Mouse (Mus musculus): ENCODE data around the gene Scyl2. TPM values are rescaled to one million over a fixed set of nuclear protein-coding genes. Genes with fewer than 3 reads are reported as not detected.

Scyl2 gene
- polyA plus RNA-seq (2012; ENCODE audit: insufficient read depth, low replicate concordance): 6.3 and 10.0 TPM in 2 replicates

- Histone ChIP-seq H3K4me1 (peaks cover 86% of the 10 kb centered on the region), H3K4me3 (replicated peaks) (peak within 1 kb of the TSS; percentile 99)
- 0 out of 2 replicates have a peak, but pooled peaks have one; percentile 17 for TF ChIP-seq FLI1 (IDR thresholded peaks at IDR 0.05; ENCODE audit: low read length)
- no peak for TF ChIP-seq GATA1 (IDR thresholded peaks at IDR 0.05; ENCODE audit: borderline replicate concordance, low read length)
Observed at GRCm38 (mm10) chr10:89686139-89686808, at the start of gene Scyl2. Scyl2 (minus strand) TSS chr10:89686285.

GRCm38 (mm10) chr10:89732001-89732794, 46.1 kb upstream of the Scyl2 start, which contains the start of gene Actr6:
Actr6 (minus strand) TSS chr10:89732295.
- TF ChIP-seq FLI1 (IDR thresholded peaks at IDR 0.05; ENCODE audit: low read length) (peak; percentile 87), GATA1 (IDR thresholded peaks at IDR 0.05; ENCODE audit: borderline replicate concordance, low read length) (no peak)
- H3K36me3 ChIP-seq (replicated peaks; ENCODE audit: low read length): peaks cover 24% of the 10 kb centered on the region
- H3K4me3 ChIP-seq (replicated peaks): peak within 1 kb of the TSS; percentile 93
- H3K27me3 ChIP-seq (replicated peaks): no peaks in the 10 kb centered on the region
- H3K9me3 ChIP-seq: no peaks in the 10 kb centered on the region
- peaks cover 38% of the 10 kb centered on the region for H3K4me1 ChIP-seq

More at GRCm38 (mm10) chr10:89686139-89686808, at the start of gene Scyl2:
- 0 out of 2 replicates have a peak, but pooled peaks cover 3% of the 10 kb centered on the region for H3K9me3 ChIP-seq
- peaks cover 25% of the 10 kb centered on the region for H3K36me3 ChIP-seq (replicated peaks; ENCODE audit: low read length)
- no peaks in the 10 kb centered on the region for H3K27me3 ChIP-seq (replicated peaks)

GRCm38 (mm10) chr10:89731341-89731740, 45.3 kb upstream of the Scyl2 start:
- H3K4me3 ChIP-seq (replicated peaks): peak overlapping the region; percentile 93
- no peaks in the 10 kb centered on the region for H3K9me3 ChIP-seq
- H3K27me3 ChIP-seq (replicated peaks): no peaks in the 10 kb centered on the region
- H3K36me3 ChIP-seq (replicated peaks; ENCODE audit: low read length): peaks cover 32% of the 10 kb centered on the region
- TF ChIP-seq FLI1 (IDR thresholded peaks at IDR 0.05; ENCODE audit: low read length) (no peak), GATA1 (IDR thresholded peaks at IDR 0.05; ENCODE audit: borderline replicate concordance, low read length) (no peak)
- H3K4me1 ChIP-seq: peaks cover 30% of the 10 kb centered on the region

GRCm38 (mm10) chr10:89730386-89730785, 44.3 kb upstream of the Scyl2 start:
- Histone ChIP-seq H3K4me1 (peaks cover 28% of the 10 kb centered on the region), H3K36me3 (replicated peaks; ENCODE audit: low read length) (peaks cover 42% of the 10 kb centered on the region), H3K9me3 (no peaks in the 10 kb centered on the region), H3K4me3 (replicated peaks) (peak overlapping the region; percentile 71), H3K27me3 (replicated peaks) (no peaks in the 10 kb centered on the region)
- no peak for TF ChIP-seq FLI1 (IDR thresholded peaks at IDR 0.05; ENCODE audit: low read length)

GRCm38 (mm10) chr10:89722247-89723195, 36.4 kb upstream of the Scyl2 start:
- H3K27me3 ChIP-seq (replicated peaks): no peaks in the 10 kb centered on the region
- TF ChIP-seq FLI1 (IDR thresholded peaks at IDR 0.05; ENCODE audit: low read length) (no peak), GATA1 (IDR thresholded peaks at IDR 0.05; ENCODE audit: borderline replicate concordance, low read length) (no peak)
- H3K36me3 ChIP-seq (replicated peaks; ENCODE audit: low read length): peaks cover 84% of the 10 kb centered on the region
- H3K4me1 ChIP-seq: peaks cover 4% of the 10 kb centered on the region; the same call in 1 of the 2 replicates
- H3K9me3 ChIP-seq: peaks cover 7% of the 10 kb centered on the region
- no peak overlapping the region for H3K4me3 ChIP-seq (replicated peaks)

GRCm38 (mm10) chr10:89720796-89721195, 34.7 kb upstream of the Scyl2 start:
- peaks cover 4% of the 10 kb centered on the region; the same call in 1 of the 2 replicates for H3K4me1 ChIP-seq
- H3K9me3 ChIP-seq: peaks cover 7% of the 10 kb centered on the region
- peaks cover 83% of the 10 kb centered on the region for H3K36me3 ChIP-seq (replicated peaks; ENCODE audit: low read length)
- no peaks in the 10 kb centered on the region for H3K27me3 ChIP-seq (replicated peaks)
- no peak overlapping the region for H3K4me3 ChIP-seq (replicated peaks)
- TF ChIP-seq FLI1 (IDR thresholded peaks at IDR 0.05; ENCODE audit: low read length) (no peak), GATA1 (IDR thresholded peaks at IDR 0.05; ENCODE audit: borderline replicate concordance, low read length) (no peak)

GRCm38 (mm10) chr10:89720252-89720651, 34.2 kb upstream of the Scyl2 start:
- Histone ChIP-seq H3K4me3 (replicated peaks) (no peak overlapping the region), H3K9me3 (peaks cover 7% of the 10 kb centered on the region), H3K4me1 (peaks cover 4% of the 10 kb centered on the region; the same call in 1 of the 2 replicates), H3K27me3 (replicated peaks) (no peaks in the 10 kb centered on the region), H3K36me3 (replicated peaks; ENCODE audit: low read length) (peaks cover 84% of the 10 kb centered on the region)
- TF ChIP-seq FLI1 (IDR thresholded peaks at IDR 0.05; ENCODE audit: low read length) (no peak), GATA1 (IDR thresholded peaks at IDR 0.05; ENCODE audit: borderline replicate concordance, low read length) (no peak)

- peaks cover 80% of the 10 kb centered on the region for H3K36me3 ChIP-seq (replicated peaks; ENCODE audit: low read length)
- no peak overlapping the region for H3K4me3 ChIP-seq (replicated peaks)
- 0 out of 2 replicates have a peak, but pooled peaks cover 3% of the 10 kb centered on the region for H3K4me1 ChIP-seq
- H3K27me3 ChIP-seq (replicated peaks): no peaks in the 10 kb centered on the region
- TF ChIP-seq FLI1 (IDR thresholded peaks at IDR 0.05; ENCODE audit: low read length) (no peak), GATA1 (IDR thresholded peaks at IDR 0.05; ENCODE audit: borderline replicate concordance, low read length) (no peak)
- peaks cover 6% of the 10 kb centered on the region; the same call in 1 of the 2 replicates for H3K9me3 ChIP-seq
Observed at GRCm38 (mm10) chr10:89714910-89715309, 28.8 kb upstream of the Scyl2 start.

- Histone ChIP-seq H3K36me3 (replicated peaks; ENCODE audit: low read length) (peaks cover 32% of the 10 kb centered on the region), H3K4me1 (0 out of 2 replicates have a peak, but pooled peaks cover 7% of the 10 kb centered on the region), H3K4me3 (replicated peaks) (no peak overlapping the region), H3K27me3 (replicated peaks) (no peaks in the 10 kb centered on the region), H3K9me3 (peaks cover 6% of the 10 kb centered on the region; the same call in 1 of the 2 replicates)
- TF ChIP-seq GATA1 (IDR thresholded peaks at IDR 0.05; ENCODE audit: borderline replicate concordance, low read length) (no peak), FLI1 (IDR thresholded peaks at IDR 0.05; ENCODE audit: low read length) (no peak)
Observed at GRCm38 (mm10) chr10:89708720-89709119, 22.6 kb upstream of the Scyl2 start.
